Mouse (Mus musculus): ENCODE data around the gene Kat6b. TPM values are rescaled to one million over a fixed set of nuclear protein-coding genes. Genes with fewer than 3 reads are reported as not detected.
A peak's percentile ranks its signal among the peaks of the same experiment; 100 is the strongest.

Kat6b gene
- polyA plus RNA-seq, 1 experiment from 2014 or later, result 23.7 TPM

DNA sequence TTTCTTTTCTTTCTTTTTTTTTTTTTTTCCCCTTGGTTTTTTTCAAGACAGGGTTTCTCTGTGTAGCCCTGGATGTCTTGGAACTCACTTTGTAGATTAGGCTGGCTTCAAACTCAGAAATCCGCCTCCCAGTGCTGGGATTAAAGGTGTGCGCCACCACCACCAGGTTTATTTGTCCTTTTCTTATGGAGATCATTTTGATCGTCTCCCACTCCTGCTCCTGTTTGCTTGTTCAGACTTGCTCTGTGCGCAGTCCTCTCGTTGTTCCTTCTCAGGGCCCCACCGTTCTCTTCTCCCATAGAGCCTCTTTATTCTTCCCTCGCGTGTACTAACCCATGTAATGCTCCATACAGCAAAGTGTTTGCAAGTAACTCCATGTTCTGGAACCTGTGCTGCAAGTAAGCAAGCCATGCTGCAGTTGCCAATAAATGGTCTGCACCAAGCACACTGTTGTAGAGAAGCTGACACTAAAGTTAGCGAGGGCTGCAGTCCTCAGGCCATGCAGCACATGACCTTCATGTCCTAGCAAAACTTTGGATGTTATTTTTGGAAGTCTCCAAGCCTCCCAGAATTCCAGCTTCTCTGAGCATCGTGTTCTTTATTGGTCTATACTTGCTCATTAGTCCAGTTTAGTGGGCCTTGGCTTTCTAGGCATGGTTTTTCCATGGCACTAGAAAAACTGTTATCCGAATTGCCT is 55.4 kb downstream of the Kat6b start:
- 75% methylated on average over 11 of the region's 11 CpGs for WGBS
- Histone ChIP-seq H3K4me1 (peaks cover 23% of the 10 kb centered on the region), H3K36me3 (replicated peaks) (no peaks in the 10 kb centered on the region), H3K4me3 (no peak overlapping the region), H3K9ac (no peak overlapping the region), H3K4me2 (no peak overlapping the region), H3K27ac (no peak overlapping the region), H3K9me3 (no peaks in the 10 kb centered on the region), H3K27me3 (replicated peaks) (no peaks in the 10 kb centered on the region)
- no peak for ATAC-seq (replicated peaks)

DNA sequence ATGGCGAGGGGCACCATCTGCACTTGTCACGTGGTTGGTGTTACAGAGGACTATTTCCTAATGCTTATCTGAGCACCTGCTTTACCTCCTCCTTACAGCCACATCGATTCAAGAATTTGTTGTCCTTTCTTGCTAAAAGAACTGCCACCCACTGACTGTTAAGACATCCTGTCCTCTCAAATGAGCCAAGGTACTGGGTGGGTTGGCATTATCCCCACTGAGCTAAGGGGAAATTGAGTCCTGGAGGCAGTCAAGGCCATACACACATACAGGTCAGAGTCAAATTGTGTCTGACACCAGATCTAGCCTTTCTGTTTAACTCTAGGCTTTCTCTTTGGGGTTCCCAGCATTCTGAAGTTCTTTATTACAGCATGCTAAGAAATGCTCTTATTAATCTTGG is 56.6 kb downstream of the Kat6b start:
- 91% methylated on average over 3 of the region's 3 CpGs for WGBS
- 0 out of 2 replicates have a peak, but pooled peaks cover 3% of the 10 kb centered on the region for H3K36me3 ChIP-seq (replicated peaks)
- no peaks in the 10 kb centered on the region for H3K27me3 ChIP-seq (replicated peaks)
- H3K4me2 ChIP-seq, result no peak overlapping the region
- H3K9me3 ChIP-seq, result no peaks in the 10 kb centered on the region
- no peak overlapping the region for H3K27ac ChIP-seq
- H3K4me1 ChIP-seq, result peaks cover 21% of the 10 kb centered on the region
- H3K4me3 ChIP-seq, result no peak overlapping the region
- ATAC-seq (replicated peaks), result no peak
- no peak overlapping the region for H3K9ac ChIP-seq

DNA sequence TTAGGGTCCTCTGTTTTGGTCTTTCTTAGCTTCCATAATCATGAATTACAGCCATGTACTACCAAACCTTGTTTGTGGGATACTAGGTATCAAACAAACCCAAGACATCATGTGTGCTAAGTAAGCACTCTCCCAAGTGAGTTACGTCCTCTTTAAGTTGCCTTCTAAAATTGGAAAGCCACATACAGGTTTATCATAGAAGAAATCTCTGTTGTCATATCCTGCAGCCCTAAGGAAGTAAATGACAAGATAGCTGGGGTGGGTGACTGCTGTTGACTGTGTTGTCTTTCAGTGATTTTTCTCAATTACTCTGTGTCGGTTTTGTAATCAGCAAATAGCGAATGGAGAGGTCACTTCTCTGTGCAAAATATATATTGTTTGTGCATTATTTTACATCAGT is 58.5 kb downstream of the Kat6b start:
- Histone ChIP-seq H3K9me3 (no peaks in the 10 kb centered on the region), H3K36me3 (replicated peaks) (0 out of 2 replicates have a peak, but pooled peaks cover 3% of the 10 kb centered on the region), H3K27me3 (replicated peaks) (no peaks in the 10 kb centered on the region), H3K4me1 (peaks cover 12% of the 10 kb centered on the region), H3K27ac (no peak overlapping the region), H3K9ac (no peak overlapping the region), H3K4me2 (no peak overlapping the region), H3K4me3 (no peak overlapping the region)
- ATAC-seq (replicated peaks), result no peak
- WGBS, result 94% methylated on average over 3 of the region's 3 CpGs

DNA sequence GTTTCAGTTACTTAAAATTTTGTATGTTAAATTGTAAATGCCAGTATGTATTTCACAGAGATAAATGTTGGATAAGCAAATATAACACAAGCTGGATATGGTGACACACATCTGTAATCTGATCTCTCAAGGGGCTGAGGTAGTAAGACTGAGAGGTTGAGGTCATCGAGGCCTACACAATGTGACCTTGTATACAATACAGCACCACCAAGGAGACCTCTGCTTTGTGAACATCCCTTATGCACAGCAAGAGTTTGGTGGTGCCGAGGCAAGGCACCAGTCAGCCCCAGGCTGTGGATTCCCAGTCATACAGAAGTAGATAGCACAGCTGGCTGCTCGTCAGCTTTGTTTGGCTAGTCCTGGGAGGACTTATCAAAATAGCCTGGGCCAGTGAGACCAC is 59.1 kb downstream of the Kat6b start:
- Histone ChIP-seq H3K36me3 (replicated peaks) (0 out of 2 replicates have a peak, but pooled peaks cover 3% of the 10 kb centered on the region), H3K27me3 (replicated peaks) (no peaks in the 10 kb centered on the region), H3K9ac (no peak overlapping the region), H3K27ac (no peak overlapping the region), H3K4me1 (peaks cover 11% of the 10 kb centered on the region), H3K9me3 (no peaks in the 10 kb centered on the region), H3K4me3 (no peak overlapping the region), H3K4me2 (no peak overlapping the region)
- WGBS, result 72% methylated on average over 3 of the region's 3 CpGs
- ATAC-seq (replicated peaks), result no peak

DNA sequence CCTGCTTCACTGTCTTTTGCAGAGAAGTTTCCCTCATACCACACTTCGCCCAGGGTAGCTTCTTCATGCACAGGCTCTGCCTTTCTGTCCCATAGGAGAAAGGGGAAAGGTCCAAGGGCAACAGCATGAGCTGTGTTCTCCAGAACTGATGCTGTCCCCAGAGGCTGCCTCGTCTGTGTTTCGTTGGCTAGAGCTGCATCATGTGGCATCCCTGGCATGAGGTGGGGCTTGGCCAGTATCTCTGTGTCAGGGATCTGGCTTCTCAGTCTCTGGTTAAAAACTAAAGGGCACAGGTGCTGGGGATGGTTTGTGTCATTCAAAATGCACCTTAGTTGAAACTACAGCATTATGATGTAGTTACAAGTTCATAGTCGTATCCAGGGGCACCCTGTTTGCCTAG is 64.3 kb downstream of the Kat6b start:
- H3K27me3 ChIP-seq (replicated peaks), result no peaks in the 10 kb centered on the region
- WGBS, result 68% methylated on average over 4 of the region's 4 CpGs
- peaks cover 52% of the 10 kb centered on the region for H3K4me1 ChIP-seq
- 0 out of 2 replicates have a peak, but pooled peaks cover 3% of the 10 kb centered on the region for H3K36me3 ChIP-seq (replicated peaks)
- H3K27ac ChIP-seq, result peak overlapping the region; percentile 60
- no peaks in the 10 kb centered on the region for H3K9me3 ChIP-seq
- H3K4me3 ChIP-seq, result no peak overlapping the region
- H3K9ac ChIP-seq, result no peak overlapping the region
- H3K4me2 ChIP-seq, result no peak overlapping the region
- no peak for ATAC-seq (replicated peaks)

DNA sequence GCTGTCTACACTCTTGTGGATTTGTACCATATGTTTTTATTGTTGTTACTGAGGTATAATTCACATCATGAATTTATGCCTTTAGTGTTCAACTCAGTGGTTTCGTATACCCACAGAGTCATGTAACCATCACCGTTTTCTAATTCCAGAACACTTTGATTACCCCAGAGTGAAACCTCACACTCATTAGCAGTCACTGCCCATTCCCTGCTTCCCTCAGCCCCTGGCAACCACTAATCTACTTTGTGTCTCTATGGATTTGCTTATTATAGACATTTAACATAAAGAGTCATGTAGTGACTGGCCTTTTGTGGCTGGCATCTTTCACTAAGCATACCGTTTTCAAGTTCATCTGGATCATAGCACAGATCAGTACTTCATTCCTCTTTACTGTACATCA is 65.1 kb downstream of the Kat6b start:
- peak; percentile 44; the same call in 1 of the 2 replicates for ATAC-seq (replicated peaks)
- H3K4me2 ChIP-seq, result no peak overlapping the region

DNA sequence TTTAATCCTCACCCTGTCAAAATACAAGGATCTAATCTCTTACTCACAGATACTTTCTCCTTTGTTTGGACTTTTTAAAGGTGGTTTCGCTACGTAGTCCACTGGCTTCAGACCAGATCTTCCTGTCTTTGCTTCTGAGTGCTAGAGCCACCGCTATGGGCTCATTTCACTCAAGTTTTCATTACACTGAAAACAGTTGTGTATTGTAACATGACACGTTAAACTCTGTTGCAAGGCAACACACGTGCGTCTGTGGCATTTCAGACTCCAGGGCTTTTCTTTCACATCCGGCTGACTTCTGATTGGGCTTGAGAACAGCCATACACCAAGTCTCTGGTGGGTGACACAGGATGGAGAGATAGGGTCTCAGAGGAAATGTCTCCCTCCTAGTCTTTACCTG is 66.1 kb downstream of the Kat6b start:
- H3K27me3 ChIP-seq (replicated peaks), result no peaks in the 10 kb centered on the region
- no peaks in the 10 kb centered on the region for H3K9me3 ChIP-seq
- peaks cover 57% of the 10 kb centered on the region for H3K4me1 ChIP-seq
- H3K27ac ChIP-seq, result peak overlapping the region; percentile 62
- no peak overlapping the region for H3K4me2 ChIP-seq
- H3K4me3 ChIP-seq, result no peak overlapping the region
- H3K9ac ChIP-seq, result no peak overlapping the region
- ATAC-seq (replicated peaks), result no peak
- 0 out of 2 replicates have a peak, but pooled peaks cover under 1% of the 10 kb centered on the region for H3K36me3 ChIP-seq (replicated peaks)
- 28% methylated on average over 7 of the region's 7 CpGs for WGBS

More for the DNA sequence above, 65.1 kb downstream of the Kat6b start:
- Histone ChIP-seq H3K4me1 (peaks cover 52% of the 10 kb centered on the region), H3K27me3 (replicated peaks) (no peaks in the 10 kb centered on the region), H3K9ac (no peak overlapping the region), H3K27ac (peak overlapping the region; percentile 60), H3K4me3 (no peak overlapping the region), H3K36me3 (replicated peaks) (0 out of 2 replicates have a peak, but pooled peaks cover 3% of the 10 kb centered on the region), H3K9me3 (no peaks in the 10 kb centered on the region)
- 16% methylated on average over 3 of the region's 3 CpGs for whole genome bisulfite sequencing

DNA sequence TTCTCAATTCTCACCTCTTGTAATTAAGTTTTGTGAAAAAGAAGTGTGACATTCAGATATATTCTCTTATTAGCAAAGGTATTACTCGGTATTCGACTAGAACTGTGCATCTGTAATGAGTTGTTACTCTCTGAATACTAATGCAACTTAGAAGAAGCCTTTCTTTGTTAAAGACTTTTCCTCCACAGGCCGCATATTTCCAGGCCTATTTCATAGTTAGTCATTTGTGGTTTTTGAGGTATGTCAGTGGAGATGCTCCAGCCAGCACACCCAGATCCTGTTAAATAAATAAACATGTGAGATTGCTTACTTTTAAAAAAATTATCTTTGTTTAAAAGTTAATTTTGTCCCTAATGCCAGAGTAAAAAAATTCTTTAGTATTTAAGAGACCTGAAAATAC is 66.7 kb downstream of the Kat6b start:
- WGBS, result 17% methylated on average over 3 of the region's 3 CpGs
- ATAC-seq (replicated peaks), result no peak
- no peaks in the 10 kb centered on the region for H3K9me3 ChIP-seq
- no peak overlapping the region for H3K9ac ChIP-seq
- peak overlapping the region; percentile 62 for H3K27ac ChIP-seq
- no peak overlapping the region for H3K4me3 ChIP-seq
- no peak overlapping the region for H3K4me2 ChIP-seq
- no peaks in the 10 kb centered on the region for H3K27me3 ChIP-seq (replicated peaks)
- H3K4me1 ChIP-seq, result peaks cover 58% of the 10 kb centered on the region
- H3K36me3 ChIP-seq (replicated peaks), result no peaks in the 10 kb centered on the region

DNA sequence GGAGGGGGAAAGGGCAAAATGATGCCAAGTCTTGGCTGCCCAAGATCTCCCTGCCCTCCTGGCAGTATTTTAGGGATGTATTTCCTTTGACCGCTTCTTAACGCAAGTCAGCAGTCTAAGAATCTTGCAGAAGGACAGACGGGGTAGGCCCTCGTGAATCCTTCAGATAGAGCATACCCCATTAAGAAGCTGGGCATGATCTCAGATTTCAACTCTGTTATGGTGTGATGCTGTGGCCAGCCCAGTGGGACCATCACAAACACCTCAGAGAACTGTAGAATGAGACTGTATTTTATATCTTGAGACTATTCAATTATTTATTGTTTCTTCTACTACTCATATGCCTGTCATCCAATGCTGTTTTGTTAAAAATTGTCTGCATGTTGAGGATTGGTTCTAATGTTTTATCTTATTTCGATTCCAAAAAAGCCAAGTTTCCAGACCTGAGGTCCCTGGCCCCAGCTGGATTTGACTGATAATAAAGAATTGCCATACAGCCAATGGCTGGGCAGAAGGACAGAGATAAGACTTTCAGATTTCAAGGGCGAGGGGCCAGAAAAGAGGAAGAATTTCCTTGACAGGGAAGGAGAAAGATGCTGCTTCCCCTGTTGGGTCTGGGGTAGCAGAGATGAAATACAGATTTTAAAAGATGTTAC is 67.8 kb downstream of the Kat6b start:
- Histone ChIP-seq H3K9ac (no peak overlapping the region), H3K27me3 (replicated peaks) (no peaks in the 10 kb centered on the region), H3K36me3 (replicated peaks) (no peaks in the 10 kb centered on the region), H3K4me2 (no peak overlapping the region), H3K27ac (no peak overlapping the region), H3K4me3 (no peak overlapping the region), H3K9me3 (no peaks in the 10 kb centered on the region), H3K4me1 (peaks cover 64% of the 10 kb centered on the region)
- WGBS, result 78% methylated on average over 6 of the region's 6 CpGs
- ATAC-seq (replicated peaks), result no peak

DNA sequence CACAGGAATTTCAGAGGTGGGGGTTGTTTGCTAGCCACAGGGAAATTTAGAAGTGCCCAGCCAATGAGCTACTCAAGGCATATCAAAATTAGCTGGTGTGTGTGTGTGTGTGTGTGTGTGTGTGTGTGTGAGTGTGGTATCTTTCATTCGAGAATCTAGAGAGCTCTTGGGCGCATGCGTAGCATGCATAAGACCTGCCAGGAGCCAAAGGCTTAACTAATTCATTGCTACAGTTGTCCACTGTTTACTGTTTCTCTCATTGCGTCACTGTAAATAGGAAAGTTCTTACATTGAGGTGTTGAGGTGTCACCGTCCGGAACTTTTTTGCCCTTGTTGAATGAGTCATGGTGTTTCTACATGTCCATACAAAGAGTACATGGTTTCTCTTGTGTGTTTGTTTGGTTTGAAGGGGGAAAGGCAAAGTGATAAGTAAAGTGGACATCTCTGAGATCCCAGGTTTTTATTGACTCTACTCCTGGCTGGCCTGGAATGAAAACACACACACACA is 68.4 kb downstream of the Kat6b start:
- Histone ChIP-seq H3K27me3 (replicated peaks) (no peaks in the 10 kb centered on the region), H3K4me1 (peaks cover 64% of the 10 kb centered on the region), H3K27ac (no peak overlapping the region), H3K36me3 (replicated peaks) (no peaks in the 10 kb centered on the region), H3K4me2 (no peak overlapping the region), H3K9me3 (no peaks in the 10 kb centered on the region), H3K9ac (no peak overlapping the region), H3K4me3 (no peak overlapping the region)
- no peak for ATAC-seq (replicated peaks)
- WGBS, result 82% methylated on average over 6 of the region's 6 CpGs

DNA sequence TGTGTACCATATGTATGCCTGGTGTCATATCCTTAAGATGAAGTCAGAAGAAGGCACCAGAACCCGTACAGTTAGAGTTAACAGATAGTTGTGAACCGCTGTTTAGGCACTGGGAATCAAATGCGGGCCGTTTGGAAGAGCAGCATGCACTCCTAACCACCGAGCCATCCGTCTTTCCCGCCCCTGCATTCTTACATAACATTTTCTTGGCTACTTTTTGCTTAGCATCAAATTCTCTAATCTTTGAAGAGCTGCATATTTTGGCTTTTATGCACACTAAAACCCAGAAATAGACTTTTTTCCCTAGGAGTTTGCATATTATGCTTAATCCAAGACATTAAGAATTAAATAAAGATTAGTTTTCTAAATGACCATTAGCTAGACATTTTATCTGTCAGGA is 69.3 kb downstream of the Kat6b start:
- Histone ChIP-seq H3K4me3 (no peak overlapping the region), H3K27me3 (replicated peaks) (no peaks in the 10 kb centered on the region), H3K9me3 (no peaks in the 10 kb centered on the region), H3K4me2 (no peak overlapping the region), H3K36me3 (replicated peaks) (no peaks in the 10 kb centered on the region), H3K9ac (no peak overlapping the region), H3K27ac (no peak overlapping the region), H3K4me1 (peaks cover 60% of the 10 kb centered on the region)
- WGBS, result 87% methylated on average over 7 of the region's 7 CpGs
- no peak for ATAC-seq (replicated peaks)

DNA sequence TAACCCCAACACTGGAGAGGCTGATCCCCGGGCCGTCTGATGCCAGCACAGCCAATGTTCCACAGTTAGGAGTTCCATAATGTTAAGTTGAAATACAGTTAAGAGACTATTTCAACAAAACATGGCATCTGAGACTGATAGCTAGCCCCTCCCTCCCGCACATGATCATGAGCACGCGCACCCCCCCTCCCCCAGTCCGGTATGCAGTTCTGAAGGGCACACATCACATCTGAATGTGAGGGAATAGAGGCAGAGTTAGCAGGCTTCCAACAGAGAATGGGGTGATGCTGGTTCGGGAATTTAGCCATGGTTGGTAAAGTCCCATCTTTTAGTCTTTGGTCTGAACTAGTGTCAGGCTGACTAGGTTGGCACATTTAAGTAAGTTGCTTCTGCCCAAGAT is 70.4 kb downstream of the Kat6b start:
- no peak overlapping the region for H3K4me3 ChIP-seq
- ATAC-seq (replicated peaks), result no peak
- peaks cover 54% of the 10 kb centered on the region for H3K4me1 ChIP-seq
- WGBS, result 89% methylated on average over 7 of the region's 7 CpGs
- H3K9ac ChIP-seq, result no peak overlapping the region
- no peaks in the 10 kb centered on the region for H3K9me3 ChIP-seq
- H3K36me3 ChIP-seq (replicated peaks), result no peaks in the 10 kb centered on the region
- no peak overlapping the region for H3K27ac ChIP-seq
- H3K4me2 ChIP-seq, result no peak overlapping the region
- no peaks in the 10 kb centered on the region for H3K27me3 ChIP-seq (replicated peaks)
